Mouse (Mus musculus): Measurements from ENCODE around the gene Olfr1357. TPM values are rescaled to one million over a fixed set of nuclear protein-coding genes. Genes with fewer than 3 reads are reported as not detected.

Gene Olfr1357
- polyA plus RNA-seq, 1 experiment from 2014 or later = not detected

DNA sequence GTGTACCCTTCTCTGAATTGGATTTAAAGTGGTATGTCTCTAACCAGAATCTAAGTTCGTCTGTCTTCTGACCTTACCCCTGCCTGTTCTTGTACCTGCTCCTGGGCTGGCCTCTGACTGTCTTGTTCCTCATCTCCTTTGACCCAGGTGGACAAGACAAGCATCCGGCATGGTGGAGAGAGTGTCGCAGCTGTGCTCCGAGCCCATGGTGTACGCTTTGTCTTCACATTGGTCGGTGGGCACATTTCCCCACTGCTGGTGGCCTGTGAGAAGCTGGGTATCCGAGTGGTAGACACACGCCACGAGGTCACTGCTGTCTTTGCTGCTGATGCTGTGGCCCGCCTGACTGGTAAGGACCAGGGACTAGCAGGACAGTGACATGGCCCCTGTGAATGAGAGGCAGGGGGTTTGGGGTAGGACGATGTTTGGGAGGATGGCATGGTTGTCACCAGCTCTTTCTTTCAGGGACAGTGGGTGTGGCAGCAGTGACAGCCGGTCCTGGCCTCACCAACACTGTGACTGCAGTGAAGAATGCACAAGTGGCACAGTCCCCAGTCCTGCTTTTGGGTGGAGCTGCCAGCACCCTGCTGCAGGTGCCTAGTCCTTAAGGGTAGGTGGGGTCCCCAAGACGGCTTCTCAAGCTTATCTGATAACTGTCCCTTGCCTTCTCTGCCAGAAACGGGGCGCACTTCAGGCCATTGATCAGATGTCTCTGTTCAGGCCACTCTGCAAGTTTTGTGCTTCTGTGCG, 41.3 kb downstream of the Olfr1357 start:
- no peaks in the 10 kb centered on the region for H3K9me3 ChIP-seq
- no peak overlapping the region for H3K27ac ChIP-seq (replicated peaks)
- H3K4me2 ChIP-seq = no peak overlapping the region
- peaks cover 47% of the 10 kb centered on the region for H3K36me3 ChIP-seq
- H3K4me1 ChIP-seq (replicated peaks) = peaks cover 16% of the 10 kb centered on the region
- H3K9ac ChIP-seq = no peak overlapping the region
- ATAC-seq (ENCODE audit: low read depth) = no peak
- 92% methylated on average over 16 of the region's 16 CpGs for WGBS
- no peaks in the 10 kb centered on the region for H3K27me3 ChIP-seq
- no peak overlapping the region for H3K4me3 ChIP-seq

GRCm38 (mm10) chr10:78575690-78576089, 42.2 kb downstream of the Olfr1357 start:
- no peak for ATAC-seq (ENCODE audit: low read depth)
- WGBS = 71% methylated on average over 2 of the region's 2 CpGs
- no peak overlapping the region for H3K27ac ChIP-seq (replicated peaks)
- H3K27me3 ChIP-seq = no peaks in the 10 kb centered on the region
- peaks cover 16% of the 10 kb centered on the region for H3K4me1 ChIP-seq (replicated peaks)
- peak overlapping the region; percentile 81; the same call in 1 of the 2 replicates for H3K9ac ChIP-seq
- H3K4me2 ChIP-seq = peak overlapping the region; percentile 76
- peak overlapping the region; percentile 64 for H3K4me3 ChIP-seq
- peaks cover 38% of the 10 kb centered on the region for H3K36me3 ChIP-seq
- H3K9me3 ChIP-seq = no peaks in the 10 kb centered on the region

- peak overlapping the region; percentile 64 for H3K4me3 ChIP-seq
- H3K9me3 ChIP-seq = no peaks in the 10 kb centered on the region
- 15% methylated on average over 13 of the region's 13 CpGs for WGBS
- peaks cover 32% of the 10 kb centered on the region for H3K36me3 ChIP-seq
- H3K27ac ChIP-seq (replicated peaks) = peak overlapping the region; percentile 81
- H3K27me3 ChIP-seq = no peaks in the 10 kb centered on the region
- peak overlapping the region; percentile 76 for H3K4me2 ChIP-seq
- ATAC-seq (ENCODE audit: low read depth) = peak; percentile 57
- peak overlapping the region; percentile 81 for H3K9ac ChIP-seq
- H3K4me1 ChIP-seq (replicated peaks) = peaks cover 16% of the 10 kb centered on the region
Observed at GRCm38 (mm10) chr10:78575105-78575632, 42.7 kb downstream of the Olfr1357 start.

- peaks cover 16% of the 10 kb centered on the region for H3K4me1 ChIP-seq (replicated peaks)
- peak within 1 kb of the TSS; percentile 76 for H3K4me2 ChIP-seq
- H3K27ac ChIP-seq (replicated peaks) = peak within 1 kb of the TSS; percentile 81
- peaks cover 25% of the 10 kb centered on the region for H3K36me3 ChIP-seq
- WGBS = under 1% methylated on average over 51 of the region's 51 CpGs
- ATAC-seq (ENCODE audit: low read depth) = peak; percentile 94
- peak within 1 kb of the TSS; percentile 64 for H3K4me3 ChIP-seq
- peak within 1 kb of the TSS; percentile 81 for H3K9ac ChIP-seq
- H3K9me3 ChIP-seq = no peaks in the 10 kb centered on the region
- no peaks in the 10 kb centered on the region for H3K27me3 ChIP-seq
Observed at GRCm38 (mm10) chr10:78574250-78575104, 43.4 kb downstream of the Olfr1357 start, which contains the start of gene Ilvbl. Gene Ilvbl, plus strand, starts transcription at chr10:78574346.

DNA sequence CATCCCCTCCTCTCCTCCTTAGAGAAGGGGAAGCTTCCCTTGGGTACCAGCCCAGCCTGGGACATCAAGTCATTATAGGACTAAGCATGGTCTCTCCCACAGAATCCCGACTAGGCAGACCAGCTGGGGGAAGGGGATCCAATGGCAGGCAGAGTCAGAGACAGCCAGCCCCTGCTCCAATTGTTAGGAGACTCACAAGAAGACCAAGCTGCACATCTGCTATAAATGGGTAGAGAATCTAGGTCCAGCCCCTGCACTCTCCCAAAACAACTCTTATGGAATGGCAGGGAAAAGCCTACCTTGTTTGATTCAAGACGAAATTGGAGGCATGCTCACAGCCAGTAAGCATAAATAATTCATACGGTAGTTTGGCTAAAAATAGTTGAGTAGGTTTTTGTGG, 44.6 kb downstream of the Olfr1357 start:
- Histone ChIP-seq H3K4me2 (no peak overlapping the region), H3K9ac (no peak overlapping the region), H3K9me3 (no peaks in the 10 kb centered on the region), H3K36me3 (peaks cover 13% of the 10 kb centered on the region), H3K4me3 (no peak overlapping the region), H3K4me1 (replicated peaks) (peaks cover 16% of the 10 kb centered on the region), H3K27me3 (no peaks in the 10 kb centered on the region), H3K27ac (replicated peaks) (no peak overlapping the region)
- ATAC-seq (ENCODE audit: low read depth) = no peak
- 70% methylated on average over 3 of the region's 3 CpGs for WGBS

DNA sequence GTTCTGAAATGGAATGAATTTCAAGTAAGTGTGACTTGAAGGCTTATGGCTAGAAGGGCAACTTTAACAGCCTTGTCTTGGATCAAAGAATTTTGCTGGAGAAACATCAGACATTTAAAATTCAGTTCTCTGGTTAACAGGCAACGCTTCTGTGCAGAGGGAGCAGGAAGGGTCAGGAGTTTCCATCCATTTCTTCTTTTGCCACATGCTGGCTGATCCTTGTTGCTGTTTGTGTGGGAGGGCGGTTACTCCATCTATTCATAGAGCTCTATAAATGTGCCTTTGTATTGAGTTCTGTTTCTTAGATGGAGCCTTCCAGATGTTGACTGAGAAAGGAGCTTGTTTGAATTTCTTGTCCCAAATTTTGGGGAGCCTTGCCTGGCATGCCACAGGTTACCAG, 47.0 kb downstream of the Olfr1357 start:
- WGBS = 51% methylated on average over 2 of the region's 2 CpGs
- Histone ChIP-seq H3K27ac (replicated peaks) (no peak overlapping the region), H3K9me3 (no peaks in the 10 kb centered on the region), H3K4me2 (no peak overlapping the region), H3K27me3 (no peaks in the 10 kb centered on the region), H3K4me3 (no peak overlapping the region), H3K9ac (no peak overlapping the region), H3K36me3 (no peaks in the 10 kb centered on the region), H3K4me1 (replicated peaks) (peaks cover 13% of the 10 kb centered on the region)
- no peak for ATAC-seq (ENCODE audit: low read depth)

DNA sequence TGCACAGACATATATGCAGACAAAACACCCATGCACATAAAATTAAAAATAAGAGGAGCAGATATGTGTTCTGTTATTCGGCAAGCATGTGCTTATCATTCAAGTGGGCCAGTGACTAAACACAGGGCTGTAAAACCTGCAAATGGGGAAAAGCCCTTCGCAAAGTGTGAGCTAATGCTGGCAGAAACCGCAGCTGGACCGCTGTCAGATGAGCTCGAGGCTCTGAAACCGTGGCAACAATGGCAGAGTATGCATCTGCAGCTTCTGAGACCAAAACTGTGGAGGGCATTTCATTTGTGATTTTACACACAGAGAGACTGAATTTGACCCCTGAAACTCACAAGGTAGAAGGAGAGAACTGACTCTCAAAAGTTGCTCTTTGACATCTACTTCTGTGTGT, 47.5 kb downstream of the Olfr1357 start:
- Histone ChIP-seq H3K4me1 (replicated peaks) (peaks cover 8% of the 10 kb centered on the region), H3K4me3 (no peak overlapping the region), H3K9ac (no peak overlapping the region), H3K27ac (replicated peaks) (no peak overlapping the region), H3K9me3 (no peaks in the 10 kb centered on the region), H3K27me3 (no peaks in the 10 kb centered on the region), H3K36me3 (no peaks in the 10 kb centered on the region), H3K4me2 (no peak overlapping the region)
- ATAC-seq (ENCODE audit: low read depth) = no peak
- 64% methylated on average over 6 of the region's 6 CpGs for WGBS

DNA sequence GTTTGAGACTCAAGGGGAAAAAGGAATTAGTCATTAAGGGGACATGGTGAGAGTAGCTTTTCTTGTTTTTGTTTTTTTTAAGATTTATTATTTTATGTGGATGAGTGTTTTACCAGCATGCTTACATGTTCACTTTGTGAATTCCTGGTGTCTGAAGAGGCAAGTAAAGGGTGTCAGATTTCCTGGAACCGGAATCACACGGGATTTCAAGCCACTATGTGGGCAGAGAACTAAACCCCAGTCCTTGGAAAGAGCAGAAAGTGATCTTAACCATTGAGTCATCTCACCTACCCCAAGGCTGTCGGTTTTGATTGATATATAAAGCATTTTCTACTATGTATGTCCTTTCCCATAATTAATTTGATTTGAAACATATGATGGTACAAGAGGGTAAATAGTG, 48.2 kb downstream of the Olfr1357 start:
- no peak overlapping the region for H3K4me3 ChIP-seq
- H3K4me1 ChIP-seq (replicated peaks) = 0 out of 2 replicates have a peak, but pooled peaks cover 3% of the 10 kb centered on the region
- H3K9ac ChIP-seq = no peak overlapping the region
- no peak overlapping the region for H3K4me2 ChIP-seq
- no peak for ATAC-seq (ENCODE audit: low read depth)
- H3K27ac ChIP-seq (replicated peaks) = no peak overlapping the region
- H3K27me3 ChIP-seq = no peaks in the 10 kb centered on the region
- no peaks in the 10 kb centered on the region for H3K9me3 ChIP-seq
- H3K36me3 ChIP-seq = no peaks in the 10 kb centered on the region
- 66% methylated on average over 3 of the region's 3 CpGs for WGBS

GRCm38 (mm10) chr10:78569191-78569590, 48.7 kb downstream of the Olfr1357 start:
- WGBS = 86% methylated on average over 3 of the region's 3 CpGs
- H3K27me3 ChIP-seq = no peaks in the 10 kb centered on the region
- no peak overlapping the region for H3K4me2 ChIP-seq

DNA sequence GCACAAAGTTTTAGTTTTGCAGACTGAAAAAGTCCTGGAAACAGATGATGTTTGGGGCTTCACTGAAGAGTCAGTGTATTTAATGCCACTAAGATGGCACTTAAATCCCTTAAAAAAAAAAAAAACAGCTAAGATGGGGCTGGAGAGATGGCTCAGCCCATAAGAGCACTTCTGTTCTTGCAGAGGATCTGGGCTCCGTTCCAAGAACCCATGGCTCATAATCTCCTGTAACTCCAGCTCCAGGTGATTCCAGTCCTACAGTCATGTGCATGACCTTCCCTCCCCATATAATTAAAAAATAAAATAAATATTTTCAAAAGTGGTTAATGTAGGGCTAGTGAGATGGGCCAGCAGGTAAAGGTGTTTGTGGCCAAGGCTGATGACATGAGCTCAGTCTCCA, 52.8 kb downstream of the Olfr1357 start:
- H3K4me2 ChIP-seq = no peak overlapping the region
- H3K27me3 ChIP-seq = no peaks in the 10 kb centered on the region
- no peaks in the 10 kb centered on the region for H3K4me1 ChIP-seq (replicated peaks)
- no peak overlapping the region for H3K9ac ChIP-seq
- H3K36me3 ChIP-seq = no peaks in the 10 kb centered on the region
- no peaks in the 10 kb centered on the region for H3K9me3 ChIP-seq
- ATAC-seq (ENCODE audit: low read depth) = no peak
- WGBS = 97% methylated on average over 1 of the region's 1 CpGs
- H3K4me3 ChIP-seq = no peak overlapping the region
- no peak overlapping the region for H3K27ac ChIP-seq (replicated peaks)

More at GRCm38 (mm10) chr10:78569191-78569590, 48.7 kb downstream of the Olfr1357 start:
- 0 out of 2 replicates have a peak, but pooled peaks cover 3% of the 10 kb centered on the region for H3K4me1 ChIP-seq (replicated peaks)
- H3K9ac ChIP-seq = no peak overlapping the region
- no peak for ATAC-seq (ENCODE audit: low read depth)
- no peaks in the 10 kb centered on the region for H3K36me3 ChIP-seq
- H3K4me3 ChIP-seq = no peak overlapping the region
- no peak overlapping the region for H3K27ac ChIP-seq (replicated peaks)
- no peaks in the 10 kb centered on the region for H3K9me3 ChIP-seq
